Mouse (Mus musculus) heart, postnatal 0 days (tissue): ENCODE results near the gene Tmem82.

ENCODE experiments used
- CTCF ChIP-seq: IDR thresholded peaks from 2 replicates; pipeline ENCODE4 v1.5.1; 2016; ENCODE audit warnings: antibody characterized with exemption, control low read depth, low read depth
- EP300 ChIP-seq: IDR thresholded peaks from 2 replicates; pipeline ENCODE4 v1.6.1; 2016; ENCODE audit warnings: antibody characterized with exemption, low read depth

DNA sequence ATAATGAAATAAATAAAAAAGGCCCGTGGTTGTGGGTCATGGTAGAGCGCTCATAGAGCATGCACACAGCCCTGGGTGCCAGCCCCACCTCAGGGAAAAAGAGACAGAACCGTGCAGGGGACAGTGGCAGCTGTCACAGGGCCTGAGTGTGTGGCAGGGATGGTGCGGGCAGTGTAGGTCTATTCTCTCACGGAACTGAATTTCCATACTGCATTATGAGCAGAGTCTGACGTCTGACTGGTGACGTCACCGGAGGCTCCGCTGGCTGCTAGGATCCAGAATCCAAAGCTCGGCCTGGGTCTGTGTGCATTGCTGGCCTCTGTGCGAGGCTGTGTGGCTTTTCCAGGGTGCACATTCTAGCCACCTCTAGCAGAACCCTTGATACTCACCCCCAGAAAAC, 42.5 kb upstream of the Tmem82 start:
- TF ChIP-seq CTCF (no peak), EP300 (no peak)
